Mouse (Mus musculus): ENCODE measurements around the gene Usf1. TPM values are rescaled to one million over a fixed set of nuclear protein-coding genes. Genes with fewer than 3 reads are reported as not detected.

The Usf1 gene
- polyA plus RNA-seq, 1 experiment from 2014 or later, result 113 TPM

GRCm38 (mm10) chr1:171418660-171419059, 7.5 kb downstream of the Usf1 start, which contains the start of gene Tstd1:
Tstd1 (plus strand) TSS chr1:171418872.
- no peak within 1 kb of the TSS for H3K4me3 ChIP-seq (replicated peaks)
- no peaks in the 10 kb centered on the region for H3K9me3 ChIP-seq
- WGBS, result 92% methylated on average over 5 of the region's 5 CpGs
- no peak within 1 kb of the TSS for H3K4me2 ChIP-seq
- H3K27me3 ChIP-seq, result no peaks in the 10 kb centered on the region
- H3K4me1 ChIP-seq (replicated peaks), result peaks cover 3% of the 10 kb centered on the region
- no peak within 1 kb of the TSS for H3K9ac ChIP-seq (replicated peaks)
- ATAC-seq (ENCODE audit: insufficient number of reproducible peaks, insufficient read depth, low FRiP score, low TSS enrichment, low read depth), result no peak
- no peak within 1 kb of the TSS for H3K27ac ChIP-seq
- H3K36me3 ChIP-seq, result peaks cover 70% of the 10 kb centered on the region

- Histone ChIP-seq H3K9ac (replicated peaks) (no peak overlapping the region), H3K4me1 (replicated peaks) (no peaks in the 10 kb centered on the region), H3K27ac (no peak overlapping the region), H3K27me3 (no peaks in the 10 kb centered on the region), H3K4me3 (replicated peaks) (no peak overlapping the region), H3K36me3 (peaks cover 66% of the 10 kb centered on the region), H3K4me2 (no peak overlapping the region), H3K9me3 (no peaks in the 10 kb centered on the region)
- ATAC-seq (ENCODE audit: insufficient number of reproducible peaks, insufficient read depth, low FRiP score, low TSS enrichment, low read depth), result no peak
- 66% methylated on average over 12 of the region's 12 CpGs for WGBS
These were observed 8.3 kb downstream of the Usf1 start for GRCm38 (mm10) chr1:171419291-171419882.

- H3K36me3 ChIP-seq, result peaks cover 62% of the 10 kb centered on the region
- no peak overlapping the region for H3K4me2 ChIP-seq
- H3K9me3 ChIP-seq, result no peaks in the 10 kb centered on the region
- H3K9ac ChIP-seq (replicated peaks), result no peak overlapping the region
- H3K4me1 ChIP-seq (replicated peaks), result no peaks in the 10 kb centered on the region
- H3K4me3 ChIP-seq (replicated peaks), result no peak overlapping the region
- no peaks in the 10 kb centered on the region for H3K27me3 ChIP-seq
- H3K27ac ChIP-seq, result no peak overlapping the region
- 85% methylated on average over 5 of the region's 5 CpGs for WGBS
- ATAC-seq (ENCODE audit: insufficient number of reproducible peaks, insufficient read depth, low FRiP score, low TSS enrichment, low read depth), result no peak
These were observed 8.8 kb downstream of the Usf1 start for GRCm38 (mm10) chr1:171419905-171420304.

- WGBS, result 90% methylated on average over 8 of the region's 8 CpGs
- H3K36me3 ChIP-seq, result peaks cover 35% of the 10 kb centered on the region
- no peaks in the 10 kb centered on the region for H3K4me1 ChIP-seq (replicated peaks)
- no peak overlapping the region for H3K4me3 ChIP-seq (replicated peaks)
- H3K9ac ChIP-seq (replicated peaks), result no peak overlapping the region
- no peak overlapping the region for H3K4me2 ChIP-seq
- no peaks in the 10 kb centered on the region for H3K27me3 ChIP-seq
- no peak for ATAC-seq (ENCODE audit: insufficient number of reproducible peaks, insufficient read depth, low FRiP score, low TSS enrichment, low read depth)
- no peaks in the 10 kb centered on the region for H3K9me3 ChIP-seq
- no peak overlapping the region for H3K27ac ChIP-seq
These were observed 11.5 kb downstream of the Usf1 start for GRCm38 (mm10) chr1:171422504-171423095.

GRCm38 (mm10) chr1:171424638-171425037, 13.5 kb downstream of the Usf1 start:
- Histone ChIP-seq H3K27me3 (no peaks in the 10 kb centered on the region), H3K4me3 (replicated peaks) (no peak overlapping the region), H3K4me2 (no peak overlapping the region), H3K27ac (no peak overlapping the region), H3K9me3 (no peaks in the 10 kb centered on the region), H3K9ac (replicated peaks) (no peak overlapping the region), H3K4me1 (replicated peaks) (no peaks in the 10 kb centered on the region), H3K36me3 (peaks cover 15% of the 10 kb centered on the region)
- WGBS, result 79% methylated on average over 5 of the region's 5 CpGs
- no peak for ATAC-seq (ENCODE audit: insufficient number of reproducible peaks, insufficient read depth, low FRiP score, low TSS enrichment, low read depth)

GRCm38 (mm10) chr1:171425126-171425525, 14.0 kb downstream of the Usf1 start:
- peaks cover 11% of the 10 kb centered on the region for H3K36me3 ChIP-seq
- no peak overlapping the region for H3K9ac ChIP-seq (replicated peaks)
- 72% methylated on average over 4 of the region's 4 CpGs for WGBS

GRCm38 (mm10) chr1:171432158-171432557, 21.0 kb downstream of the Usf1 start:
- Histone ChIP-seq H3K27me3 (peaks cover 18% of the 10 kb centered on the region), H3K36me3 (no peaks in the 10 kb centered on the region), H3K4me1 (replicated peaks) (peaks cover 10% of the 10 kb centered on the region), H3K27ac (no peak overlapping the region), H3K4me3 (replicated peaks) (no peak overlapping the region), H3K9ac (replicated peaks) (no peak overlapping the region), H3K4me2 (no peak overlapping the region), H3K9me3 (no peaks in the 10 kb centered on the region)
- no peak for ATAC-seq (ENCODE audit: insufficient number of reproducible peaks, insufficient read depth, low FRiP score, low TSS enrichment, low read depth)
- 68% methylated on average over 5 of the region's 5 CpGs for WGBS

More at GRCm38 (mm10) chr1:171425126-171425525, 14.0 kb downstream of the Usf1 start:
- Histone ChIP-seq H3K4me3 (replicated peaks) (no peak overlapping the region), H3K27me3 (no peaks in the 10 kb centered on the region), H3K9me3 (no peaks in the 10 kb centered on the region), H3K4me1 (replicated peaks) (no peaks in the 10 kb centered on the region), H3K4me2 (no peak overlapping the region), H3K27ac (no peak overlapping the region)
- ATAC-seq (ENCODE audit: insufficient number of reproducible peaks, insufficient read depth, low FRiP score, low TSS enrichment, low read depth), result no peak

GRCm38 (mm10) chr1:171435288-171435814, 24.2 kb downstream of the Usf1 start:
- Histone ChIP-seq H3K9ac (replicated peaks) (no peak overlapping the region), H3K9me3 (no peaks in the 10 kb centered on the region), H3K4me3 (replicated peaks) (no peak overlapping the region), H3K27me3 (peaks cover 47% of the 10 kb centered on the region), H3K36me3 (no peaks in the 10 kb centered on the region), H3K4me2 (no peak overlapping the region), H3K4me1 (replicated peaks) (peaks cover 37% of the 10 kb centered on the region), H3K27ac (no peak overlapping the region)
- WGBS, result 8% methylated on average over 7 of the region's 7 CpGs
- no peak for ATAC-seq (ENCODE audit: insufficient number of reproducible peaks, insufficient read depth, low FRiP score, low TSS enrichment, low read depth)

- Histone ChIP-seq H3K4me2 (no peak overlapping the region), H3K36me3 (no peaks in the 10 kb centered on the region), H3K9me3 (no peaks in the 10 kb centered on the region), H3K4me3 (replicated peaks) (no peak overlapping the region), H3K27ac (no peak overlapping the region), H3K27me3 (peaks cover 47% of the 10 kb centered on the region), H3K4me1 (replicated peaks) (peaks cover 38% of the 10 kb centered on the region), H3K9ac (replicated peaks) (no peak overlapping the region)
- no peak for ATAC-seq (ENCODE audit: insufficient number of reproducible peaks, insufficient read depth, low FRiP score, low TSS enrichment, low read depth)
- 28% methylated on average over 1 of the region's 1 CpGs for WGBS
These were observed 24.9 kb downstream of the Usf1 start for GRCm38 (mm10) chr1:171435974-171436373.

- ATAC-seq (ENCODE audit: insufficient number of reproducible peaks, insufficient read depth, low FRiP score, low TSS enrichment, low read depth), result peak; percentile 48
- Histone ChIP-seq H3K27ac (0 out of 2 replicates have a peak within 1 kb of the TSS, but pooled peaks have one; percentile 25), H3K36me3 (no peaks in the 10 kb centered on the region), H3K4me1 (replicated peaks) (peaks cover 38% of the 10 kb centered on the region), H3K4me2 (peak within 1 kb of the TSS; percentile 65), H3K4me3 (replicated peaks) (peak within 1 kb of the TSS; percentile 48), H3K9ac (replicated peaks) (peak within 1 kb of the TSS; percentile 14; the same call in 1 of the 2 replicates), H3K27me3 (peaks cover 47% of the 10 kb centered on the region), H3K9me3 (no peaks in the 10 kb centered on the region)
- WGBS, result under 1% methylated on average over 46 of the region's 46 CpGs
These were observed 26.3 kb downstream of the Usf1 start, which contains the start of gene F11r for GRCm38 (mm10) chr1:171437264-171438013. F11r (plus strand) TSS chr1:171437535.

Measured in limb, embryonic 12.5 days (tissue).